Mouse (Mus musculus) heart, postnatal 25 days (tissue): ENCODE measurements at regions not wholly inside any gene's neighbourhood (a gene's known extent, or its start where the extent isn't known, plus 50 kb on each side); places are given as distances from the start of the nearest gene placed in this dataset.

ENCODE experiments used
- DNase-seq: peaks from one replicate; pipeline ENCODE4 v3.0.0; 2022; ENCODE audit warnings: low spot score
- intact Hi-C: fragments of 180-260 bp; cut with DNase I; formaldehyde crosslinking; loops from one replicate; pipeline ENCODE4 v1.15.1; 2025

DNA sequence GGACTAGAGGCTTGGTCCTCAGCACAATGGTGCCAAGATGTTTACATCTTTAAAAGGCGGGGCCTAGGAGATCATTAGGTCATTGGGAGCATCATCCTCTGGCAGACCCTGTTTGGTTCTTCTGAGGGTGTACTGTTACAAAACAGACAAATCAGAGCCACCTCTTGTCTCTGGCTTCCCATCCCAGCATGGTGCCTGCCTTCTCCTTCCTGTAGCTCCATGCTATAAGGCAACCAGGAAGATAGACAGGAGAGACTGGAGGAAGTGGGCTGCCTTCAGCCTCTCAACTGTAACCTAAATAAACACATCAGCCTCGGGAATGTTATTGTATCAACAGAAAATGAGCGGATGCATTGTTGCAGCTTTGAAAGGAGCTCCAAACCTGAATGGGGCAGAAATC, 529.8 kb upstream of the Gm765 start:
- DNase-seq = no peak
- intact Hi-C loops = no loop called here

GRCm38 (mm10) chr6:98869772-98870171, 527.2 kb upstream of the Gm765 start:
- no peak for DNase-seq
- intact Hi-C loops = no loop called here

- intact Hi-C loops = no loop called here
- DNase-seq = no peak
Measured at GRCm38 (mm10) chr6:98864306-98864705, 521.8 kb upstream of the Gm765 start.

- no peak for DNase-seq
- intact Hi-C loops = no loop called here
Measured at GRCm38 (mm10) chr6:98855958-98856357, 513.4 kb upstream of the Gm765 start.

- intact Hi-C loops = no loop called here
- DNase-seq = no peak
Measured at GRCm38 (mm10) chr6:98850906-98851305, 508.4 kb upstream of the Gm765 start.

DNA sequence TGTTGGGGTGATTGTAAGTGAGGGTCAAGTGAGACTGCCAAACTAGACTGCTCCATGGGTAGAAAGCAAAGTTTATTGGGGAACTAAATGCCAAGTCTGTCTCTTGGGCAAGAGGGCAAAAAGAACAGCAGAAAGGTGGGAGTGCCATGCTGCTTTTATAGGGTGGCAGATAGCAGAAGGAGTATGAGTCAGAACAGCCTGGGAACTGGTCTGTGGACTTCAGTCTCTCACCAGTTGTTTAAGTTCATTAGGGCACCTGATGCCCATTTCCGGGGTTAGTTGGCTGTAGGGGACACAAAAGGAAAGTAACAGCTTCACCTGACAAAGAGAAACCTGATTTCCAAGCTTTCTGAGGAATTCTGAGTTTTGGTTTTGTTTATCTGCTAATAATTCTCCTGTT, 506.3 kb upstream of the Gm765 start:
- intact Hi-C loops = no loop called here
- no peak for DNase-seq

DNA sequence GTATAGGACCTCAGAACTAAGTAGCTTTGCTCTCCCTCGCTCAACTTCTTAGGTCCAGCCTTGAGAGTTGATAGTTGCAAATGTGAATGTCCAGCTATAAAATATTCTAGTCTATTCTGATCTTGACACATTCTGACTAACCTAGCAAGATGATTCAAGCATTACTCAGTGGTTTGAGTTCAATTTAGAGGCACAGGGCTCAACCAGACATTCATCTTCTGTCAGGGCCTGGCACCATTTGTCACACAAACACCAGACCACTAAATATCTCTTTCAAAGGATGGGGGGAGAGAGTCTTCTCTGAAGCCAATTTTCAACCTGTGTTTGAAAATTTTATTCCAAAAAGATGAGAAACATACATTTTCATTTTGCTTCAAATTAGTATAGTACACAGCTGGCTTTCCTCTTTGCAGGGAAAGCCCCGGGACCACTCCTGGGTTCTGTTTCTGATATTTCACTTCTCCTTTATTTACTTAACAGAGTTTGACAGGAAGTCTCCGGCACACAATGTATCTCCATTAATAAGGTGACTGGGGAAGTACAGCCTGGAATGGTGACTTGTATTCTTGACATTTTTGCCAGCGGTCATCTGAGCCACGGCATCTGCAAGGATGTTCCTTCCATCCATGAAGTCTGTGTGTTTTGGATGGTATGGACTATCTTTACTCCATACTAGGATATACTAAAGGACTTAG, 503.6 kb upstream of the Gm765 start:
- intact Hi-C loops = no loop called here
- DNase-seq = no peak

- intact Hi-C loops = no loop called here
- DNase-seq = peak; percentile 6
Measured at GRCm38 (mm10) chr6:98843598-98843997, 501.0 kb upstream of the Gm765 start.

GRCm38 (mm10) chr6:98842924-98843323, 500.4 kb upstream of the Gm765 start:
- intact Hi-C loops = no loop called here
- DNase-seq = no peak

DNA sequence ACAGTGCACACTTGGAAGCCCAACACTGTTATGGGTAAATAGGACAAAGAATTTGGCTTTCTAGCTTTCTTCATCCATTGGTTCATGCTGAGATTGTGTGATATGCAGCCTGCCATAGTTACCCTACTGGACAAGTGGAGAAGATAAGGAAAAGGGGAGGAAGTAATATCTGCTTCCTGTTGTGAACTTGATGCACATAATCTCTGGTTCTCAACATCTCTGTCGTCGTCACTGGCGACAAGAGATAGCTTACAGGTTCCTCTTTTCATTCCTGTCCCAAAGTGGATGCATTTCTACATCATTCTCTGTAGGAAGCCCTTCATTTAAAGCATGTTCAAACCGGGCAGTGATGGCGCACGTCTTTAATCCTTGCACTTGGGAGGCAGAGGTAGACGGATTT, 491.4 kb upstream of the Gm765 start:
- intact Hi-C loops = no loop called here
- no peak for DNase-seq

DNA sequence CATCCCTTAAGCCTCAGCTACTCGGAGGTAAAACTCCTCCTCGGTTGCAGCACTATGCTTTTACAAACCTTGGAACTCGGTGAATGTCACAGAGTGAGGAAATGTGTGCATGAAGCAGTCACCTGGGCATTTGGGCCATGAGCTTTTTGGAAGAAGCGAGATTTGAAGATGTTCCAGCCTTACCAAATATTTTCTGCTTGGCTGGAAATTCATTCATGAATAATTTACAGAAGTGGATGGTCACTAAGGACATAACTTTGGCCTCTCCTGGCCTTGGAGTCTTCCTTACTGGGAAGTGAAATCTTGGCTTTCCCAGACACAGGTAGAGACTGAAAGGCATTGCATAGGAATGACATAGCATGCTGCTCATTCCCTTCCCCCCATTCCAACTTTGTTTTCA, 487.6 kb upstream of the Gm765 start:
- no peak for DNase-seq
- intact Hi-C loops = no loop called here

GRCm38 (mm10) chr6:98808046-98808445, 465.5 kb upstream of the Gm765 start:
- no peak for DNase-seq
- intact Hi-C loops = no loop called here

DNA sequence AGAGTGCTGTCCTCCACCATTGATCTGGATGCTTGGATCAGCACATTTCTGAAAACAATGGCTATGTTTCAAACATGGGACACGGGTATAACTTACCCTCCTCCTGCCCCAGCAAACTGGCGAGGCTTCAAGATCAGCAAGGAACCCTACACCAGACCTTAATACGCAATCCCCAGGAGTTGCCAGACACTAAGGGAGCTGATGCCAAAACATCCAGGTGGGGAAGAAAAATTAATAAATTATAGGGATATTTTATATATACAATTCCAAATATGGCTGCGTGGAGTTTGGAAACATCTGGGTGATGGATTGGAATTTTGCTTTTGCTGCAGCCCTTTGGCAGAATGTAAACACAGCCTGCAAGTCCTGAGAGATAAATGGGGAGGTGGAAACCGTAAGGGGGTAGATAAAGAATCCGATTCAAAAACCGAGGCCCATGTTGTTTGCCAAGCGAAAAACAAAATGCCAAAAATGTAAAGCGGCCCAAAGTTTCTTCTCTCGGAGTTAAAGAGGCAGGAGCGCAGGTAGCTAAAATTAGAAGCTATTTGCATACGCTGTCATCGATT, 460.9 kb upstream of the Gm765 start:
- intact Hi-C loops = no loop called here
- no peak for DNase-seq

DNA sequence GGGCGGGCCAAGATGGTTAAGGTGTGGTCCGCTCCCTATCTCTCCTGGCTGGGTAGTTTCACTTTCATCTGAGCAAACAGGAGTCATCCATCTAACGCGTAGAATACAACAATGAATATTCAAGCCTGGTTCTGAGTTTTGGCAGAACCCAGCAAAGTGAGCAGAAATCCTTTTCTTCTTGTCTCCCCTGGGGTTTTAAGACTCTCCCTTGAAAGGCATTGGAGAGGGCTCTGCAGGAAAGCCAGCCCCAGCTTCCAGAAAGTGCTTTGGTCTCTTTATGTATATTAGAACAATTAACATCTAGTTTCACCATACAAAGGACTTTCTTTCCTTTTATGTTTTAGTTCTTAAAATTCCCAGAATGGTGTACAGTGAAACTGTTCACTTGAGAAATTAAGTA, 458.5 kb upstream of the Gm765 start:
- no peak for DNase-seq
- intact Hi-C loops = no loop called here

DNA sequence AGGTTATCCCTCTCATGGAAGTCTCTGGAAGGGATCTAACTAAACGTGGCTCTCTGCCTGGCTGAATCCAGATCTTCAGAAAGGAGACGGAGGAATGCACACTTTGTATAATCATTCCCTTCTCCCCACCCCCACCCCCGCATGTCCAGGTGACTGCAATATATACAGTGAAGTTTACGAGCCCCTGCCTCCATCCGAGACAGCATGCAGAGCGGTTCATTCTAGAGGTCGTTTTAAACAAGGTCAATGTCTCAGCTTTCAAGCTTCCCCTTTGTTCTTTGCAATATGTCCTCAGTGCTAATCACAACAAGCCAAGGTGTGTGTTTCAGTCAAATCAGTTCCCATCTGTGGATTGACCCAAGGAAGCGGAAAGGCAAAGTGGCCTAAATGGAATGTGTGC, 457.5 kb upstream of the Gm765 start:
- no peak for DNase-seq
- intact Hi-C loops = no loop called here

GRCm38 (mm10) chr6:98797778-98798177, 455.2 kb upstream of the Gm765 start:
- intact Hi-C loops = no loop called here
- DNase-seq = no peak

- no peak for DNase-seq
- intact Hi-C loops = no loop called here
Measured at GRCm38 (mm10) chr6:98797373-98797772, 454.8 kb upstream of the Gm765 start.

DNA sequence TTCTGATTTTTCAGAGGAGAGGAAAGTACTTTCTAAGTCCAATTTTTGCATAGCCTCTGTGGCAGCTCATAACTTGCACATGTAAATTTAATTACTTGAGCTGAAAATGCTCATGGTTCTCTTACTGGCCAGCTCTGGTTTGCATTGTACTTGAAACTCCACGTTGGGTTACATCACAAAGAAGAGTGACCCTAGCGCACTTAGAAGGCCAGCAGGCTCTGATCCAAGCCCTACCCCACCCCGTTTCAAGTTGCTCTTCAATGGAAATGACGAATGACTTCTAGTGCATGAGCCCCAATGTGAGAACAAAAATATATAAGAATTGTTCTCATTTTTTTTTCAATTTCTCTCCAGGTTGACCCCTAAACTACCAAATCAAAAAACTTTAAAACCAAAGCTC, 454.1 kb upstream of the Gm765 start:
- intact Hi-C loops = no loop called here
- no peak for DNase-seq

- DNase-seq = no peak
- intact Hi-C loops = no loop called here
Measured at GRCm38 (mm10) chr6:98787422-98787821, 444.9 kb upstream of the Gm765 start.

GRCm38 (mm10) chr6:98782074-98782473, 439.5 kb upstream of the Gm765 start:
- intact Hi-C loops = no loop called here
- DNase-seq = no peak

DNA sequence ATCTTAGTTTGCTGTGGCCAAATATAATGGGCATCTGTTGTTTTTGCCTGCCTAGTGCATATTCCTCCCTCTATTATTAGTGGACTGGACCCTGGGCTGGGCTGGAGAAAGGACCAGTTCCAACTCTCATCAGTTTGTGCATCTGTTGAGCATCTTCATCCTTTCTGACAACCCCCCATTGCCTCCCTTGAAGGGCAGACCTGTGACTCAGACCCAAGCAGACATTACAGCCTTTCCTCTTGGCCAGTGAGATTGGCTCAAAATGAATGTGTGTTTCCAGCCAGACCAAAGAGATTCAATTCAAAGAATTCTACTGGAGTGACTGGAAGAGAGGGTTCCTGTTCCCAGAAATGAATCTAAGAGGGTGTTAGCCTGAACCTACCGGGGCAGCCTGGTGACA, 433.2 kb upstream of the Gm765 start:
- DNase-seq = no peak
- intact Hi-C loops = no loop called here

GRCm38 (mm10) chr6:98769999-98770398, 427.4 kb upstream of the Gm765 start:
- intact Hi-C loops = no loop called here
- no peak for DNase-seq
